ENCODE assay signal across 8 mouse cellular contexts in the genomic region with DNA sequence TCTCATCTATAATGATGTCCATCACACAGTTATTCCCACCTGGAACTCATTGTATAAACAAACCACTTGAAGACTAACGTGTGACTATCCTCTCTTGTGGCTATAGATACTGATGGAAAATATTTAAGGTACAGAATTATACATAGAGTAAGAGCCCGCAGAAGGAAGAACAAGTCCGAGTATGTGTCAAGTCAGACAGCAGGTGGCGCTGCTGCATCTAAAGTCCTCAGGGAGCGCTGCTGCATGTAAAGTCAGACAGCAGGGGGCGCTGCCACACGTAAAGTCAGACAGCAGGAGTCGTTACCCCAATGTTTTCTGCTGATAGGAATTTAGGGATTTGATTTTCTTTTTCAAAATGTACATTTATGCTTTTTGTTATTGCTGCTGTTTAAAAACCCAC. TPM values are rescaled to one million over a fixed set of nuclear protein-coding genes. Genes with fewer than 3 reads are reported as not detected.
DNase-seq lines count a peak whose midpoint lies in the region; TF ChIP-seq lines count a peak whose summit lies in the region.

No protein-coding gene starts in this region.

- H3K4me3 ChIP-seq in ES-E14 (ENCODE audit: insufficient read depth in 1 of 2, low read depth in 1 of 2, low read length in 2 of 2, poor library complexity in 1 of 2, severe bottlenecking in 1 of 2): no peak overlapping the region
- H3K4me3 ChIP-seq in embryonic fibroblast, embryonic 13.5 days (ENCODE audit: insufficient read depth, low read length): no peak overlapping the region
- H3K4me3 ChIP-seq in heart, embryonic 10.5 days: no peak overlapping the region

- H3K27ac ChIP-seq in ES-E14 (ENCODE audit: insufficient read depth, low read depth, low read length, poor library complexity, severe bottlenecking): no peak overlapping the region
- no peak overlapping the region for H3K27ac ChIP-seq in embryonic fibroblast, embryonic 13.5 days (ENCODE audit: insufficient read depth, low read length)
- no peak overlapping the region for H3K27ac ChIP-seq in heart, embryonic 10.5 days

- no peak for TF ChIP-seq POLR2A in embryonic fibroblast, embryonic 13.5 days (IDR thresholded peaks at IDR 0.05; ENCODE audit: low read depth, low read length)

- no peaks in the 10 kb centered on the region for H3K36me3 ChIP-seq in ES-E14 (ENCODE audit: control insufficient read depth, insufficient read depth, low read length, poor library complexity, severe bottlenecking)
- H3K36me3 ChIP-seq in heart, embryonic 10.5 days: no peaks in the 10 kb centered on the region

- 8% methylated on average over 8 of the region's 8 CpGs for WGBS in heart, embryonic 10.5 days

- H3K9ac ChIP-seq in ES-E14 (ENCODE audit: insufficient read depth, low read depth, low read length, poor library complexity, severe bottlenecking): no peak overlapping the region

- peak; percentile 95 for DNase-seq in ES-E14 (ENCODE audit: low read depth, low spot score)
- peak; percentile 85 to 92 for DNase-seq in adrenal gland, postnatal 36 days
- peak; percentile 91 for DNase-seq in heart, embryonic 10.5 days (ENCODE audit: low spot score)
- DNase-seq in layer of hippocampus, adult 9-10 months (ENCODE audit: low spot score): peak; percentile 92
- DNase-seq in lung, postnatal 25 days (ENCODE audit: low spot score): peak; percentile 83
- DNase-seq in right cerebral cortex, postnatal 25 days: peak; percentile 85
- peak; percentile 73 to 81 for DNase-seq in urinary bladder, postnatal 36 days (ENCODE audit: low spot score in 2 of 2)

- peak; percentile 100 for TF ChIP-seq CTCF in embryonic fibroblast, embryonic 13.5 days (IDR thresholded peaks at IDR 0.05; ENCODE audit: borderline replicate concordance, insufficient read depth, low read length)

- in situ Hi-C loops in ES-E14 (cut with MboI; ENCODE audit: low sequenced_read_pairs in 2 of 2, unreplicated experiment in 2 of 2): no loop called here

- H3K27me3 ChIP-seq in heart, embryonic 10.5 days (ENCODE audit: insufficient read depth, poor library complexity, severe bottlenecking): no peaks in the 10 kb centered on the region

- H3K4me1 ChIP-seq in ES-E14 (ENCODE audit: control insufficient read depth in 2 of 2, insufficient read depth in 2 of 2, low read length in 2 of 2, poor library complexity in 1 of 2): no peaks in the 10 kb centered on the region
- H3K4me1 ChIP-seq in embryonic fibroblast, embryonic 13.5 days (ENCODE audit: control insufficient read depth, insufficient read depth, low read length): no peaks in the 10 kb centered on the region
- no peaks in the 10 kb centered on the region for H3K4me1 ChIP-seq in heart, embryonic 10.5 days

- no peaks in the 10 kb centered on the region for H3K9me3 ChIP-seq in ES-E14 (ENCODE audit: control insufficient read depth, insufficient read depth, low read depth, low read length)
- no peaks in the 10 kb centered on the region for H3K9me3 ChIP-seq in heart, embryonic 10.5 days

TF ChIP-seq in ES-E14, 5 proteins besides CTCF, POLR2A, EP300 and RAD21:
- peak; percentile 74 for TF ChIP-seq ZC3H11A (IDR thresholded peaks at IDR 0.05; ENCODE audit: borderline replicate concordance, low read depth, low read length)
- TF ChIP-seq HCFC1 (IDR thresholded peaks at IDR 0.05; ENCODE audit: borderline replicate concordance, insufficient read depth, low read length): no peak

RNA-seq across cellular contexts. Expression of gene Opalin, which starts 5.4 kb away (rescaled TPM):
- total RNA-seq in ES-E14 (2012; rRNA removed): not detected in 2 replicates
- not detected for total RNA-seq in adrenal gland, postnatal 36 days (2021)
- not detected in 2 replicates for polyA plus RNA-seq in embryonic fibroblast, embryonic 13.5 days (2011; ENCODE audit: insufficient read length, low read depth, missing spikeins)
- not detected in 2 replicates for polyA plus RNA-seq in heart, embryonic 10.5 days (2016; fragmentation: Nextera tagmentation; extraction: Ambion mirVana)

RNA-seq across cellular contexts. Expression of gene Dntt, which starts 42.4 kb away (rescaled TPM):
- not detected in 2 replicates for total RNA-seq in ES-E14 (2012; rRNA removed)
- not detected for total RNA-seq in adrenal gland, postnatal 36 days (2021)
- not detected in 2 replicates for polyA plus RNA-seq in embryonic fibroblast, embryonic 13.5 days (2011; ENCODE audit: insufficient read length, low read depth, missing spikeins)
- 0.06 TPM in 1 of 2 replicates, not detected in the other for polyA plus RNA-seq in heart, embryonic 10.5 days (2016; fragmentation: Nextera tagmentation; extraction: Ambion mirVana)
